Mouse (Mus musculus) myocyte (in vitro differentiated cells): ENCODE results near the gene Lmo1.

ENCODE experiments used
- POLR2A ChIP-seq: IDR thresholded peaks from one replicate; pipeline ENCODE4 v1.6.1; 2011; ENCODE audit warnings: low read depth, mild to moderate bottlenecking, control low read depth, moderate library complexity; ENCODE audit not compliant: insufficient read length
- POLR2AphosphoS2 ChIP-seq: IDR thresholded peaks from one replicate; pipeline ENCODE4 v1.6.1; 2011; ENCODE audit warnings: low read depth, control low read depth; ENCODE audit not compliant: insufficient read length
- REST ChIP-seq: IDR thresholded peaks from one replicate; pipeline ENCODE4 v1.6.1; 2011; ENCODE audit warnings: mild to moderate bottlenecking, control low read depth, moderate library complexity; ENCODE audit not compliant: insufficient read depth, insufficient read length
- USF1 ChIP-seq: IDR thresholded peaks from one replicate; pipeline ENCODE4 v1.6.1; 2011; ENCODE audit warnings: low read depth, mild to moderate bottlenecking, control low read depth, moderate library complexity

DNA sequence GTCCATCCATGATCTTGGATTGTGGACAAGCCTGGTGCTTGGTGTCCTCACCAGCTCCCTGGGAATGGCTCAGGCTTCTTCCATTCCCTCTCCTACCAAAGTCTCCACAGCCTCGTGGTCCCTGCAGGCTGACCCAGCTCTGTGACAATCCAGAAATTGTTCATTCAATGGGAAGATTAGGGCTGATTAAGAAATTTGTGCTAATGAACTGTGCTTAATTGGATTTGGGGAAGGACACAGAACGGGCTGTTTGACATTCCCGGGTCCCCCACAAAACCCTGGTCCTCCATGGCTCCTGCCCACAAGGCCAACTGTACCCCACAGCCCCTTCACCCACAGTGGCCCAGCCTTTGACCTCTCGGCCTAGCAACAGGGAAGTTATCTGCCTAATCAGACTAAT lies 32.8 kb upstream of the Lmo1 start:
- no peak for TF ChIP-seq POLR2AphosphoS2
- TF ChIP-seq POLR2A, result no peak
- TF ChIP-seq USF1, result no peak
- TF ChIP-seq REST, result no peak
